Mouse (Mus musculus) embryonic facial prominence, embryonic 14.5 days (tissue): ENCODE measurements around the gene Lpcat2b. TPM values are rescaled to one million over a fixed set of nuclear protein-coding genes. Genes with fewer than 3 reads are reported as not detected.
A peak's percentile ranks its signal among the peaks of the same experiment; 100 is the strongest.

ENCODE experiments used
- ATAC-seq: fragments of 200-750 bp; cut with Nextera tagmentation; 2 replicates; pipeline ENCODE4 v1.8.0; 2017; ENCODE audit warnings: low read depth, moderate number of reproducible peaks, moderate TSS enrichment
- DNase-seq: peaks from one replicate; pipeline ENCODE4 v3.0.0-alpha.2; 2015; ENCODE audit warnings: low spot score
- H3K27ac ChIP-seq: fragments of 300-500 bp; sonication (generic); replicated peaks from 2 replicates; pipeline ENCODE4 v1.5.1; 2014; ENCODE audit warnings: low read depth, mild to moderate bottlenecking, low read length, moderate library complexity
- H3K27me3 ChIP-seq: fragments of 300-500 bp; sonication (generic); replicated peaks from 2 replicates; pipeline ENCODE4 v1.6.1; 2014; ENCODE audit warnings: low read length; ENCODE audit not compliant: control insufficient read depth, insufficient read depth
- H3K36me3 ChIP-seq: fragments of 300-500 bp; sonication (generic); 2 replicates; pipeline ENCODE4 v1.6.1; 2014; ENCODE audit warnings: low read length, mixed read lengths; ENCODE audit not compliant: control insufficient read depth, insufficient read depth
- H3K4me1 ChIP-seq: fragments of 300-500 bp; sonication (generic); 2 replicates; pipeline ENCODE4 v1.6.1; 2014; ENCODE audit warnings: antibody characterized with exemption, low read length; ENCODE audit not compliant: control insufficient read depth, insufficient read depth
- H3K4me2 ChIP-seq: fragments of 300-500 bp; sonication (generic); 2 replicates; pipeline ENCODE4 v1.6.1; 2014; ENCODE audit warnings: low read depth, mild to moderate bottlenecking, low read length, moderate library complexity, mixed read lengths
- H3K4me3 ChIP-seq: fragments of 300-500 bp; sonication (generic); 2 replicates; pipeline ENCODE4 v1.5.1; 2014; ENCODE audit warnings: low read depth, mild to moderate bottlenecking, low read length
- H3K9ac ChIP-seq: fragments of 300-500 bp; sonication (generic); 2 replicates; pipeline ENCODE4 v1.6.1; 2014; ENCODE audit warnings: low read depth, mild to moderate bottlenecking, low read length, moderate library complexity, mixed read lengths
- H3K9me3 ChIP-seq: fragments of 300-500 bp; sonication (generic); 2 replicates; pipeline ENCODE4 v1.6.1; 2016; ENCODE audit warnings: low read length; ENCODE audit not compliant: control insufficient read depth
- WGBS: fragments of 180-500 bp; shearing (Covaris S2); extraction: QIAGEN DNeasy Blood & Tissue Kit; methylation state at CpG from one replicate; pipeline ENCODE4 v1.1.7; 2014; 5-methylcytosine and 5-hydroxymethylcytosine counted together
- polyA plus RNA-seq: library from polyadenylated mRNA; unstranded; fragments of >200 nt; fragmentation: Nextera tagmentation; extraction: Ambion mirVana; gene quantifications from 2 replicates; pipeline ENCODE4 v1.2.1, GENCODE M21; 2014

Lpcat2b gene
- polyA plus RNA-seq, 1 experiment from 2014 or later, result not detected

- Histone ChIP-seq H3K4me2 (peak within 1 kb of the TSS; percentile 66), H3K27ac (peak within 1 kb of the TSS; percentile 88), H3K27me3 (no peaks in the 10 kb centered on the region), H3K9ac (peak within 1 kb of the TSS; percentile 90), H3K4me3 (peak within 1 kb of the TSS; percentile 83), H3K9me3 (no peaks in the 10 kb centered on the region), H3K36me3 (no peaks in the 10 kb centered on the region), H3K4me1 (peaks cover 8% of the 10 kb centered on the region; the same call in 1 of the 2 replicates)
- DNase-seq, result peak; percentile 97
- peak; percentile 95 for ATAC-seq
- WGBS, result under 1% methylated on average over 42 of the region's 51 CpGs
Measured at GRCm38 (mm10) chr5:107437464-107438281, 6.3 kb downstream of the Lpcat2b start, which contains the start of gene Btbd8. TSS of gene Btbd8 (plus strand) at chr5:107437997.

- Histone ChIP-seq H3K27me3 (no peaks in the 10 kb centered on the region), H3K4me1 (peaks cover 8% of the 10 kb centered on the region; the same call in 1 of the 2 replicates), H3K4me2 (peak overlapping the region; percentile 66), H3K27ac (peak overlapping the region; percentile 88), H3K4me3 (peak overlapping the region; percentile 83), H3K9ac (peak overlapping the region; percentile 90), H3K9me3 (no peaks in the 10 kb centered on the region), H3K36me3 (no peaks in the 10 kb centered on the region)
- WGBS, result 15% methylated on average over 7 of the region's 7 CpGs
- ATAC-seq, result no peak
- DNase-seq, result no peak
Measured at GRCm38 (mm10) chr5:107438353-107438752, 7.0 kb downstream of the Lpcat2b start.

DNA sequence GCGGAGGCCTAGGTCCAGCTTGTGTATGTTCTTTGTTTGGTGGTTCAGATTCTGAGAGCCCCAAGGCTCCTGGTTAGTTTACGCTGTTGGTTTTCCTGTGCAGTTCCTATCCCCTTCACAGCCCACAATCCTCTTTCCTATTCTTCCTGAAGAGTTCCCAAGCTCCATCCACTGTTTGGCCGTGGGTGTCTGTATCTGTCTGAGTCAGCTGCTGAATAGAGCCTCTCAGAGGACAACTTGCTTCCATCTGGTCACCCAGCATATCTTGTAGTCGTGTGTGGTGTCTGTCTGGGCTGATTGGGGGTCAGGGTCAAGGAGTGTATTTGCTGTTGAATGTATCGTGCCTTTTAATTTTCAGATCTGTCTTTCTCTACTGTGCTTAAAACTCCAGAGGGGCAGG lies 10.5 kb downstream of the Lpcat2b start:
- H3K27ac ChIP-seq, result no peak overlapping the region
- H3K9ac ChIP-seq, result no peak overlapping the region
- H3K27me3 ChIP-seq, result no peaks in the 10 kb centered on the region
- WGBS, result 79% methylated on average over 5 of the region's 5 CpGs
- ATAC-seq (no peak), DNase-seq (no peak)
- H3K4me2 ChIP-seq, result no peak overlapping the region
- H3K4me3 ChIP-seq, result no peak overlapping the region
- no peaks in the 10 kb centered on the region for H3K9me3 ChIP-seq
- H3K4me1 ChIP-seq, result peaks cover 8% of the 10 kb centered on the region; the same call in 1 of the 2 replicates
- H3K36me3 ChIP-seq, result no peaks in the 10 kb centered on the region

- H3K4me2 ChIP-seq, result no peak overlapping the region
- no peak for DNase-seq
- no peak overlapping the region for H3K4me3 ChIP-seq
- H3K4me1 ChIP-seq, result no peaks in the 10 kb centered on the region
- ATAC-seq, result peak; percentile 67; the same call in 1 of the 2 replicates
- no peak overlapping the region for H3K27ac ChIP-seq
- no peaks in the 10 kb centered on the region for H3K27me3 ChIP-seq
- H3K36me3 ChIP-seq, result no peaks in the 10 kb centered on the region
- no peaks in the 10 kb centered on the region for H3K9me3 ChIP-seq
- H3K9ac ChIP-seq, result no peak overlapping the region
- 89% methylated on average over 4 of the region's 4 CpGs for WGBS
Measured at GRCm38 (mm10) chr5:107444251-107444650, 12.9 kb downstream of the Lpcat2b start.

GRCm38 (mm10) chr5:107447977-107448376 lies 16.6 kb downstream of the Lpcat2b start:
- no peak overlapping the region for H3K9ac ChIP-seq
- 0 out of 2 replicates have a peak, but pooled peaks cover 6% of the 10 kb centered on the region for H3K36me3 ChIP-seq
- ATAC-seq (no peak), DNase-seq (no peak)
- no peak overlapping the region for H3K27ac ChIP-seq
- no peaks in the 10 kb centered on the region for H3K4me1 ChIP-seq
- H3K27me3 ChIP-seq, result no peaks in the 10 kb centered on the region
- H3K4me2 ChIP-seq, result no peak overlapping the region
- no peaks in the 10 kb centered on the region for H3K9me3 ChIP-seq
- 81% methylated on average over 4 of the region's 4 CpGs for WGBS
- H3K4me3 ChIP-seq, result no peak overlapping the region

DNA sequence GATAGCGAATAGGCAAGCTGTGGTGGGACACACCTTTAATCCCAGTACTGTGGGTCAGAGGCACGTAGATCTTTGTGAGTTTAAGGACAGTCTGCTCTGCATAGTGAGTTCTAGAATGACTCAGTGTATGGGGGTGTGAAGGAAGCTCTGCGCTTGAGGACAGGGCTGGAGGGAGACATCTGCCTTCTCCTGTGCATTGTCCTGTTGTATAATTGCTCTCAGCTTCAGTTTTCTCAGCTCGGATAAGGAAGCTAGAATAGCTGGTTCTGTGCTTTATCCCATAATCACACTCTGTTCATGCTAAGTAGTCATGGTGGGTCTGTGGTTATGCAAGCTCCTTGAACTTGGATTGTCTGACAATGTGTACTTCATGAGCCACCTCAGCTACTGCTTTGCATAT lies 17.4 kb downstream of the Lpcat2b start:
- no peaks in the 10 kb centered on the region for H3K4me1 ChIP-seq
- no peak overlapping the region for H3K4me2 ChIP-seq
- no peaks in the 10 kb centered on the region for H3K9me3 ChIP-seq
- no peak overlapping the region for H3K4me3 ChIP-seq
- 84% methylated on average over 4 of the region's 4 CpGs for WGBS
- DNase-seq, result no peak
- no peaks in the 10 kb centered on the region for H3K27me3 ChIP-seq
- H3K36me3 ChIP-seq, result 0 out of 2 replicates have a peak, but pooled peaks cover 6% of the 10 kb centered on the region
- ATAC-seq, result no peak
- H3K27ac ChIP-seq, result no peak overlapping the region
- H3K9ac ChIP-seq, result no peak overlapping the region

- 0 out of 2 replicates have a peak, but pooled peaks cover 6% of the 10 kb centered on the region for H3K36me3 ChIP-seq
- 91% methylated on average over 5 of the region's 5 CpGs for WGBS
- no peaks in the 10 kb centered on the region for H3K9me3 ChIP-seq
- DNase-seq (no peak), ATAC-seq (no peak)
- no peak overlapping the region for H3K9ac ChIP-seq
- H3K4me3 ChIP-seq, result no peak overlapping the region
- no peak overlapping the region for H3K4me2 ChIP-seq
- H3K27me3 ChIP-seq, result no peaks in the 10 kb centered on the region
- H3K4me1 ChIP-seq, result no peaks in the 10 kb centered on the region
- H3K27ac ChIP-seq, result no peak overlapping the region
Measured at GRCm38 (mm10) chr5:107449620-107450019, 18.3 kb downstream of the Lpcat2b start.

- 0 out of 2 replicates have a peak, but pooled peaks cover 6% of the 10 kb centered on the region for H3K36me3 ChIP-seq
- no peak overlapping the region for H3K4me2 ChIP-seq
- H3K4me3 ChIP-seq, result no peak overlapping the region
- 91% methylated on average over 5 of the region's 5 CpGs for WGBS
- H3K9me3 ChIP-seq, result no peaks in the 10 kb centered on the region
- no peak overlapping the region for H3K27ac ChIP-seq
- no peaks in the 10 kb centered on the region for H3K4me1 ChIP-seq
- H3K9ac ChIP-seq, result no peak overlapping the region
- ATAC-seq, result peak; percentile 67; the same call in 1 of the 2 replicates
- DNase-seq, result peak; percentile 33
- no peaks in the 10 kb centered on the region for H3K27me3 ChIP-seq
Measured at GRCm38 (mm10) chr5:107450299-107450698, 18.9 kb downstream of the Lpcat2b start.
